In genomic region chr5:32413083-32413482, GRCm38 (mm10) we compare ENCODE assay signal across 9 mouse cellular contexts. TPM values are rescaled to one million over a fixed set of nuclear protein-coding genes. Genes with fewer than 3 reads are reported as not detected.
DNase-seq lines count a peak whose midpoint lies in the region; ATAC-seq and TF ChIP-seq lines count a peak whose summit lies in the region.
"Had no signal": no experiment of that assay in that cellular context is flagged by ENCODE, and none has a peak within 500 bp of the region (broad histone marks: within the 10 kb centered on the region; RNA-seq: fewer than 3 reads in every experiment).

No protein-coding gene starts in this region.

- H3K36me3 ChIP-seq in midbrain, postnatal 0 days (ENCODE audit: insufficient read depth, low read length): no peaks in the 10 kb centered on the region
- H3K36me3 ChIP-seq in midbrain, embryonic 16.5 days (ENCODE audit: control insufficient read depth, insufficient read depth, low read length): no peaks in the 10 kb centered on the region
- H3K36me3 ChIP-seq in kidney, embryonic 15.5 days: no peaks in the 10 kb centered on the region

- H3K4me1 ChIP-seq in midbrain, postnatal 0 days (ENCODE audit: insufficient read depth, low read length): 0 out of 2 replicates have a peak, but pooled peaks cover 4% of the 10 kb centered on the region
- H3K4me1 ChIP-seq in midbrain, embryonic 16.5 days (ENCODE audit: control insufficient read depth, insufficient read depth, low read length): 0 out of 2 replicates have a peak, but pooled peaks cover 5% of the 10 kb centered on the region
- peaks cover 42% of the 10 kb centered on the region for H3K4me1 ChIP-seq in kidney, embryonic 15.5 days

- no peak overlapping the region for H3K4me3 ChIP-seq in midbrain, postnatal 0 days (ENCODE audit: low read depth, low read length)
- no peak overlapping the region for H3K4me3 ChIP-seq in midbrain, embryonic 16.5 days (ENCODE audit: low read depth, low read length)
- H3K4me3 ChIP-seq in kidney, embryonic 15.5 days (replicated peaks): no peak overlapping the region

- H3K27me3 ChIP-seq in midbrain, postnatal 0 days (ENCODE audit: insufficient read depth, low read length): no peaks in the 10 kb centered on the region
- no peaks in the 10 kb centered on the region for H3K27me3 ChIP-seq in midbrain, embryonic 16.5 days (ENCODE audit: control insufficient read depth, insufficient read depth, low read depth, low read length)
- no peaks in the 10 kb centered on the region for H3K27me3 ChIP-seq in kidney, embryonic 15.5 days

- no peak overlapping the region for H3K4me2 ChIP-seq in midbrain, postnatal 0 days (ENCODE audit: low read depth, low read length, poor library complexity, severe bottlenecking)
- no peak overlapping the region for H3K4me2 ChIP-seq in midbrain, embryonic 16.5 days (ENCODE audit: low read length)
- H3K4me2 ChIP-seq in kidney, embryonic 15.5 days: no peak overlapping the region

- peak; percentile 31 to 48 for DNase-seq in heart, adult 18-20 months
- DNase-seq in heart, postnatal 25 days (ENCODE audit: low spot score): no peak
- peak; percentile 54 for DNase-seq in midbrain, postnatal 0 days (ENCODE audit: low spot score)
- DNase-seq in layer of hippocampus, postnatal 25 days (ENCODE audit: extremely low spot score in 1 of 2, low spot score in 1 of 2): no peak
- no peak for DNase-seq in urinary bladder, postnatal 14 days (ENCODE audit: low spot score)
- DNase-seq: thymus, adult 2 months had no signal

- no peak for ATAC-seq in midbrain, postnatal 0 days (ENCODE audit: low FRiP score)
- no peak for ATAC-seq in midbrain, embryonic 16.5 days
- ATAC-seq in kidney, embryonic 15.5 days (replicated peaks; ENCODE audit: low FRiP score): peak; percentile 23; the same call in 1 of the 2 replicates
- no peak for ATAC-seq in megakaryocyte-erythroid progenitor cell, adult 5-6 weeks (replicated peaks; ENCODE audit: low FRiP score, low TSS enrichment, poor library complexity, severe bottlenecking)

- H3K9me3 ChIP-seq in midbrain, postnatal 0 days (ENCODE audit: low read length): no peaks in the 10 kb centered on the region
- H3K9me3 ChIP-seq in midbrain, embryonic 16.5 days (replicated peaks; ENCODE audit: control insufficient read depth, low read length, poor library complexity, severe bottlenecking): no peaks in the 10 kb centered on the region
- H3K9me3 ChIP-seq in kidney, embryonic 15.5 days (replicated peaks): no peaks in the 10 kb centered on the region

- WGBS in midbrain, postnatal 0 days: 63% methylated on average over 2 of the region's 2 CpGs
- WGBS in midbrain, embryonic 16.5 days: 61% methylated on average over 2 of the region's 2 CpGs
- 40% methylated on average over 2 of the region's 2 CpGs for WGBS in kidney, embryonic 15.5 days

- no peak overlapping the region for H3K9ac ChIP-seq in midbrain, postnatal 0 days (replicated peaks; ENCODE audit: low read length, poor library complexity, severe bottlenecking)
- H3K9ac ChIP-seq in midbrain, embryonic 16.5 days (ENCODE audit: low read depth, low read length): no peak overlapping the region
- H3K9ac ChIP-seq in kidney, embryonic 15.5 days: no peak overlapping the region

- intact Hi-C loops in heart, postnatal 25 days (cut with DNase I): loop anchor here (5.0 kb wide), 1 partner anchor 61 kb away; no protein-coding TSS in a partner anchor

- no peak for TF ChIP-seq CTCF in midbrain, postnatal 0 days (IDR thresholded peaks at IDR 0.05)

- no peak overlapping the region for H3K27ac ChIP-seq in midbrain, postnatal 0 days (ENCODE audit: low read depth, low read length)
- no peak overlapping the region for H3K27ac ChIP-seq in midbrain, embryonic 16.5 days (ENCODE audit: low read length)
- H3K27ac ChIP-seq in kidney, embryonic 15.5 days: peak overlapping the region; percentile 88

RNA-seq across cellular contexts. Expression of gene Ppp1cb, which starts 45.6 kb away (rescaled TPM):
- total RNA-seq in heart, adult 18-20 months (2021): 100 to 1,000 TPM; 450 to 464 TPM
- 100 to 1,000 TPM; 437 to 474 TPM for total RNA-seq in heart, postnatal 25 days (2021)
- 144 and 189 TPM in 2 replicates for total RNA-seq in midbrain, postnatal 0 days (2014; rRNA removed)
- 200 and 204 TPM in 2 replicates for polyA plus RNA-seq in midbrain, postnatal 0 days (2015; fragmentation: Nextera tagmentation; extraction: Ambion mirVana)
- 208 TPM in 2 replicates for polyA plus RNA-seq in midbrain, embryonic 16.5 days (2015; fragmentation: Nextera tagmentation; extraction: Ambion mirVana)
- polyA plus RNA-seq in kidney, embryonic 15.5 days (2015; fragmentation: Nextera tagmentation; extraction: Ambion mirVana): 213 and 221 TPM in 2 replicates
- 102 and 177 TPM in 2 replicates for total RNA-seq in megakaryocyte-erythroid progenitor cell, adult 5-6 weeks (2014; fragmentation: Nextera tagmentation)
- 203 and 224 TPM in 2 replicates for total RNA-seq in megakaryocyte-erythroid progenitor cell, adult 5-6 weeks (2017)
- 100 to 1,000 TPM; 390 to 468 TPM for total RNA-seq in layer of hippocampus, postnatal 25 days (2021)

Comparison
In these comparisons a context has a peak if more than half of its experiments do, and no peak if none do; other contexts are left out.
1. DNase-seq: peak in heart, adult 18-20 months (2 of 2) and midbrain, postnatal 0 days (single experiment); none in heart, postnatal 25 days (single experiment), layer of hippocampus, postnatal 25 days (0 of 2) and urinary bladder, postnatal 14 days (single experiment).